Mouse (Mus musculus): ENCODE results near the gene Adgrb2.

The Adgrb2 gene

DNA sequence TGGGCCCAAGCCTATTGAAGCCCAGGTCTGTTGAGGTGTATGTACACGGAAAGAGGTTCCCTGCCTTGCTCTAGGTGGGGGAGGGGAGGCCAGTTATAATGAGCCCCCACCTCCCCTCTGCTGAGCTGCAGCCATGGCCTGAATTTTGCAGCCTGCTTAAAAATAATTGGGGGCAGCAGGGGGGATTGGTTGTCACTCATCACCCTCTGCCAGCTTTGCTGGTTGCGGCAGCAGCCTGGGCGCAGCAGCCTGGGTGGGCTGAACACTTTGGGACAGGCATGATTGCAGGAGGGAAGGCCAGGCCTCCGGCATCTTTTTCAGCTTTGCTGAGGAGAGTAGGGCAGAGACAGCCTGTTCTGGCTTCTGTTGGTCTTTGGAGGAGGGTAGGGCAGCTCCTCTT lies 5.3 kb downstream of the Adgrb2 start:
- no peak for DNase-seq

DNA sequence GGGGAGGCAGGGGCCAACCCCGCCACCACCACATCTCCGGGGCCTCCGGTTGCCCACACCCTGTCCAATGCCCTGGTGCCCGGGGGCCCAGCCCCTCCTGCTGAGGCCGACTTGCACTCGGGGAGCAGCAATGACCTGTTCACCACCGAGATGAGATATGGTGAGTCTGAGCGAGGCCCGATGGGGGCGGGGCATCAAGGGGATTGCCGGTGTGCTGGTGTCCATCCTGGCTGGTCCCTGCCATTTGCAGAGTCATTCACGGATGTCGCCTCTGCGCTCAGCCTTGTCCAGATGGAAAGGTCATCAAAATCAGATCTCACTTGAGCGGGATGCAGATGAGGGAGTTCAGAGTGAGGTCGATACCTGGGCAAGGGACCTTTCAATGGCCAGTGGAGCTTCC lies 8.1 kb downstream of the Adgrb2 start:
- DNase-seq: no peak

DNA sequence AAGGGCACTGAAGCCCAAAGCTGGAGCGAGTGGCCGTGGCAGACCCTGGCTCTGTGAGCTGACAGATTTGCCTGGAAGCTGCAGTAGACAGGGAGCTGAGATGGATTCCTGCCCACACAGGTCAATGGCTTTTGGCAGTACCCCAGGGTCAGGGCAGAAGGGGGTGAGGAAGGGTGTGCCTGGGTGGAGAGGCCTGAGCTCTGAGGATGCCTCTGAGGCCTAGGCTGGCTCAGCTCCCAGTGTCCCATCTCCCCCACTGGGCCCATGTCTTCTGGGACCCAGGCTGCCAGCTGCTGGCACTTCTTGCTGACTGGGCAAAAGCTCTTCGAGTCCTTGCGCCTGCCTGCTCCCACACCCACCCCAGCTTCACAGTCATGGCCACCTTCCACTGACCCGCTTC lies 8.5 kb downstream of the Adgrb2 start:
- no peak for DNase-seq

DNA sequence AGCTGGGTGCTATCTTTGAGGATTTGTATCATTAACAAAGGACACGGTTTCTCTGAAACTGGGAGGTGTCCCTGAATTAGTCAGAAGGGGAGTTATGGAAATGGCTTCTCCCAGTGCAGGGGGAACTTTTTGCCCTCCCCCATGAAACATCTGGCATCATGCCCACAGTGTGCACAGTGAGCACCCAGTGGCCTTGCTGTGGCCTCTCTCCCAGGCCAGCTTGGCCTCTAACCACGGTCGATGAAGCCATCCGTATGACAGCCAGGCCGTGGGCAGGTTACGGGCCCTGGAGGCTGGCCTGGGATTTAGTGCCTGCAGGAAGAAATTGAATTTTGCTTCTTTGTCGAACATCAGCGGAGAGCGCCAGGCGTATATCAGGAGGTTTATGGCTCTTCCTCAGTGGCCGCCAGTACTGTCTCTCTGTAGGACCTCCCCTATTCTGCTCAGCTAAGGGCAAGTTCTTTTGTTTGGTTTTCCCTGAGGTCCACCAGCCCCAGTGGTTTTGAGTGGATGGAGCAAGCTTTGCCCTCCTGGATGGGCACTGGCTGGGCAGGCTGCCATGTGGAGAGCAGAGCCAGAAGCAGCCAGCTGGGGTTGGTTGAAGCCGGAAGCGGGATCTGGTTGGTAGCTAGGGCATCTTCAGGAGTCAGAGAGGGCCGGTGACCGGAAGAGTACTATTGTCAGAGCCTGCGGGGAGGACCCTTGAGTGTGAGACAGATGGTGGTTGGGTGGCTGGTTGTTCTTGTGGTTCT lies 9.4 kb downstream of the Adgrb2 start:
- no peak for DNase-seq

DNA sequence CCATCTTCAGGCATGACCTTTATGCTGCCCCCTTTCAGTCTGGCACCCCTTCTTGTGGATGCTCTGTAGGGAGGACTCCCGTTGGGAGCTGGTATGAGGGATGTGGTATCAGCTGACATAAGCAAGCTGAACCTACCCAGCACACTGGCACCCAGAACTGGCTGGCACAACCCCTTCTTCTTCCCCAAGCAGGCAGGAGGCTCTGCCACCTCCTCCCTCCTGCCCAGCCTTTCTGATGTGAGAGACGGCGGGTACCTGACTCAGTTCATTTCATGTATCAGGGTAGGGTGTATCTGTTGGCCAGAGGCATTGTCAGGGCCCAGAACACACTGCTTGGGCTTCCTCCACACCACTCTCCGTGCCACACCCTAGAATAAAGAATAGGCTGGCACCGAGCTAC lies 10.1 kb downstream of the Adgrb2 start:
- no peak for DNase-seq

DNA sequence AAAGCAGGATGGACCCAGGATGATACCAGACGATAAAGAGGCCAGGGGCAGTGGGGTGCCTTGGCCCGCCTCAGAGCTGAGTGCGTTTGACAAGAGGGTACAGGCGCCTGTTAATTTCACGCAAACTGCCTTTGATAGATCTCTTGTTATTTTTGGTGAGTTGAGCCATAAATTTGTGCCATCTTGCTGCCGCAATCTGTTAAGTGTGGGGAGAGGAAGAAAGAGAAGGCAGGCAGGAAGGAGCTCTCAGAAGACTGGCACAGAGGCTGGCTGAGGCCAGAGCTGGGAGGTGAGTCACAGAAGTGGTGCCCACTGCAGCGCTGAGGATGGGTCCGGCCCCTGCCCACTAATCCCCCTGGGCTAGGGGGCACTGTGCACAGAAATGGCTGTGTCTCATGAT lies 10.6 kb downstream of the Adgrb2 start:
- no peak for DNase-seq

DNA sequence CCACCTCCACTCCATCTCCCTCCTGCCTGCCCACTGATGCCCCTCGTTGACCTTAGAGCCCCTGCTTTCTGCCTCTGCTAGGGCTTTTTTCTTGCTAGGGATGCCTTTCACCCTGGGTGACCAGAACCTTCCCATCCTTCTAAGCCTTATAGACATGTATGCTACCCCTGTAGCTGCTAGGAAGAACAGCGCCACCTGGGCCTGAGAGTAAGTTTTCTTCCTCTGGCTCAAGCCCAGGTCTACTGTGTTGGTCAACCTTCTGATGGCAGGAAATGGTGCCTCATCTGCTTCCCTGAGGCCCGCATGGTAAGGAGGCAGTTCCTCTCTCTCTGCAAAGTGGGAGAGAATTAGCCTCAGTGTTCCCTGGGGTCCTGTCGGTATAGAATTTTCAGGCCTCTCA lies 11.3 kb downstream of the Adgrb2 start:
- no peak for DNase-seq

DNA sequence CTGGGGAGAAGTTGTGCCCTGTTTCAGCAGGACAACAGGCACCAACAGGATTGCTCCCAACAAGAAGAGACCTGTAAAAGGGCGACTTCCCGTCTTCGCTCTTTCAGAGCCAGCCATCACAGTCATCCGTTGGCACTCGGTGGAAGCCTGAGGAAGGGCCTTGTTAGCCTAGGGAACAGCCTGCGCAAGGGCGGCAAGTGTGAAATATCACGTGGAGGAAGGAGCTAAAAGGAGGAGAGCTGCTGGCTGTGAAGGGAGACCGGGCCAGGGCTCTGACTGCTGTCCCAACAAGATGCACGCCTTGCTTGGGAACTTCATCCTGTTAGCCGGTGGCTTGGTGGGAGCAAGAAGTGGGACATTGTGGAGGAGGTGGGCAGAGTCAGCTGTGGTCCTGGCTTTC lies 13.5 kb downstream of the Adgrb2 start:
- DNase-seq: no peak

DNA sequence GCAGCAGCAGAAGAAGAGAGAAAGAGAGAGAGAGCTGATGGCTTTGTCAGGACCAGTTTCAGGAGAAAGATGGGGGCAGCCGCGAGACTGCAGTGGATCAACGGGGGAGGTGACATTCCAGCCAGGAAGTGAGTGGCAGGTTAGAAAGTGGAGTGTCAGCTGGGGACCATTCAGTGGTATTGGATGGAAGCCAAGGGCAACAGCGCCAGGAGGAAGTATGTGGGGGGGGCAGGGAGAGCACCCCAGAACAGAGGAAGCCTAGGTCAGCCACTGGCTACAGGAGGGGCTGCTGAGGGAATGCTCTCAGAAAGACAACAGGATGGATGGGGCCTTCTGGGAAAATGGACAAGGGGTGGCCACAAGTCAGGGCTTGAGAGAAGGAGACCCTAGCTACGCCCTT lies 17.0 kb downstream of the Adgrb2 start:
- no peak for DNase-seq

DNA sequence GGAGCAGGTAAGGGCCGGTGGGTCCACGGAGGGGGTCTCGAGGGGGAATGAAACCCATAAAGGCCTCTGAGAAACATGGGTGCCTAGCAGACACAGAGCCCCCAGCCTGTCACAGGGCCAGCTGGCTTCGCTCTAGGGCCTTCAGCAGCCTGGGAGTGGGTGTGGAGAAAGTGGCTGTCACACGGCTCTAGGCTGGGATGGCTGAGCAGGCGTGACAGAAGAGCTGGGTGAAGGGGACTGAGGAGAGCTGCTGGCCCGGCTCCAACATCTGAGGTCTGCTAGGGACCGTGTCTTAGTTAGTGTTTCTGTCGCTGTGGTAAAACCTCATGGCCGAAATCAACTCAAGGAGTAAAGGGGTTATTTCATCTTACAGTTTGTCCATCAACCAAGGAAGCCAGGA lies 17.5 kb downstream of the Adgrb2 start:
- no peak for DNase-seq

DNA sequence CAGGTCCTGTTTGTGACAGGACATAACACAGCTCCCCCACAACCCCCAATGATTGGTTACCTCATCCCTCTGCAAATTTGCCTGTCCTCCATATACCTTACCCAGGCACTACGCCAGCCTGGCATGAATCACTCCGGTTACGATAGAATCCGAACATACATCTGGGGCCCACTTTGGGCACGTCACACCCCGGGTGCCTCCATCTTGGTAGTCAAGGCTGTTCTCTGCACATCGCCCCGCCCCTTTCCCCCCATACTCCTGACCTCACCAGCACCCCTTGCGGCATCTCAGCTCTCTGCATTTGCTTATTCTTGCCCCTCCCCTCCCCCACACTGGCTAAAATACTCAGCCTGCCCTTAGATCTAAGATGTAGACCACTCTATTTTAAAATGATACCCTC lies 20.9 kb downstream of the Adgrb2 start:
- no peak for DNase-seq

DNA sequence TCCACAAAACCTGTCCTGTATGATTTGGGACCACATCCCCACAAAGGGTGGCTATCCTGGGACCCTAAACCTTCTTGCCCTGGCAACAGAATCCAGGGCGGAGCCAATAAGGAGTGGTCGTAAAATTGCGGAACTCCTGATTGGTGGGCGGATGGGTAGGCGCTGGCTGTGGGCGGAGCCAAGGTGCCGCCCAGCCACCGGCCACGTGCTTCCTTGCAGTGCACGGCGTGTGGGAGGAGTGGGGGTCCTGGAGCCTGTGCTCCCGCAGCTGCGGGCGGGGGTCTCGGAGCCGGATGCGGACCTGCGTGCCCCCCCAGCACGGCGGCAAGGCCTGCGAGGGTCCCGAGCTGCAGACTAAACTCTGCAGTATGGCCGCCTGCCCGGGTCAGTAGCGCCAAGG lies 21.9 kb downstream of the Adgrb2 start:
- DNase-seq: no peak

DNA sequence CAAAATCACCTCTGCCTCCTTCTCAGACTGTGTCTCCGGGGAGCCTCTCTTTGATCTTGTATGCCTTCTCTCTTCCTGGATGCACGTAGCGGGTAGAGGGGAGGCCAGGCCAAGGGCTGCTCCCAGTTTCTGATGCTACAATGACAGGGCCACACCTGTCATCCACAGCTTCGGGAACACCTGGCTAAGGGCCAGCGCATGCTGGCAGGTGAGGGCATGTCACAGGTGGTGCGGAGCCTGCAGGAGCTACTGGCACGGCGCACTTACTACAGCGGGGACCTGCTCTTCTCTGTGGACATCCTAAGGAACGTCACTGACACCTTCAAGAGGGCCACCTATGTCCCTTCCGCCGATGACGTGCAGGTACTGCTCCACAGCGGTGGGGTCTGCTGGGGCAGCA lies 24.4 kb downstream of the Adgrb2 start:
- no peak for DNase-seq

DNA sequence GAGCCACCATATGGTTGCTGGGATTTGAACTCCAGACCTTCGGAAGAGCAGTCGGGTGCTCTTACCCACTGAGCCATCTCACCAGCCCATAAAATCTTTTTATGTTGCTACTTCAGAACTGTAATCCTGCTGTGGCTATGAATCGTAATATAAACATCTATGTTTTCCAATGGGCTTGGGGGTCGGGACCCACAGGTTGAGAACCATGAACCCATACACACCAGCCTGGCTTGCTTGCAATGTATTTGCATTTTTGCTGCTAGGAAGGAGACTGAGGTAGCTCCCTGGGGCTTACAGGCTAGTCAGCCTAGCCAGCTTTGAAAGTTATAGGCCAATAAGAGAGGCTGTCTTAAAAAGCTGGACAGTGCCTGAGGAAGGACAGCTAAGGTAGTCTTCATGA lies 26.1 kb downstream of the Adgrb2 start:
- DNase-seq: no peak

DNA sequence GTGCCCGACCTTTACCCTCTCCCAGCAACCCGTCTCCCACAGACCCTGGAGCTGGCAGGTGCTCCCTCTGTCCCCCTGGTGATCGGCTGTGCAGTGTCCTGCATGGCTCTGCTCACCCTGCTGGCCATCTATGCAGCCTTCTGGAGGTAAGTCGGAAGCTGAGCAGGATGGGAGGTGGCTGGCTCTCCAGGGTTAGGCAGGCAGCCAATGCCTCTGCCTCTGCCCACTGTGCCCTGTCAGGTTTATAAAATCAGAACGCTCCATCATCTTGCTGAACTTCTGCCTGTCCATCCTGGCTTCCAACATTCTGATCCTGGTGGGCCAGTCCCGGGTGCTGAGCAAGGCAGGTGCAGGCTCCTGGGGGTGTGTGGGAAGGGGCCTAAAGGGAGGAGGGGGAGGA lies 27.6 kb downstream of the Adgrb2 start:
- no peak for DNase-seq

DNA sequence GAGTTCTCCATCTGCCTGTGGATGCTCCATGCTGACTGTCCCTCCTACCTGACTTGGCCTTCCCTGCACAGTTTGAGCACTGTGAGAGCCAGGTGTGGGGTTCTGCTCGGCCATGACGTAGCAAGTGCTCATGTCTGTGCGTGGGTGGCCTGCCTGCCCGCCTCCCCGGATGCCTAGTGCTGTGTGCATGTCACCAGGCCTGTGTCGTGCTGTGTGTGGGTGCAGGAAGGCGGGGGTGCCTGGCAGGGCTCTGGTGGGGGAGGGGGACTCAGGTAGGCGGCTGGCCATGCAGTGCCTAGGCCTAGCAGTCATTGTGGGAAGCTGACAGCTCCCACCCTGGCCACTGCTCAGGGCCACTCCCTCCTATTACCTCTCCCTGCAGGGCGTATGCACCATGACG lies 28.4 kb downstream of the Adgrb2 start:
- no peak for DNase-seq

DNA sequence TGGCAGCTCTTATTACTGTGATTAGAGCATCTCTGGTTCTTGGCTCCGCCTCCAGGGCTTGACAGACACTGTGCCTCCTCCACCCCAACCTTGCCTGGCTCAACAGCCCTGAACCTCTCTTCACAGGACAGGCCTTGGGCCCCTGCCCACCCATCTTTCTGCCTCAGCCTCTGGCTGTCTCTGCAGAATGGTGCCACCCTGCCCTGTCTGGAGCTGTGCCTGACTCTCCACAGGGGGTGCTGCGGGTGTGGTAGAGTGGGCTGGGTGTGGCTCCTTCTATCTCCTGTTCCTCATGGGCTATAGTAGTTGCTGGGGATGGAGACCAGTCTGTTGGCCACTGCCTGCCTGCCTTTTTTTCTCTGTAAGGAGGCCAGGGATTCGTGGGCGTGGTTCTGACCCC lies 31.3 kb downstream of the Adgrb2 start:
- DNase-seq: no peak

DNA sequence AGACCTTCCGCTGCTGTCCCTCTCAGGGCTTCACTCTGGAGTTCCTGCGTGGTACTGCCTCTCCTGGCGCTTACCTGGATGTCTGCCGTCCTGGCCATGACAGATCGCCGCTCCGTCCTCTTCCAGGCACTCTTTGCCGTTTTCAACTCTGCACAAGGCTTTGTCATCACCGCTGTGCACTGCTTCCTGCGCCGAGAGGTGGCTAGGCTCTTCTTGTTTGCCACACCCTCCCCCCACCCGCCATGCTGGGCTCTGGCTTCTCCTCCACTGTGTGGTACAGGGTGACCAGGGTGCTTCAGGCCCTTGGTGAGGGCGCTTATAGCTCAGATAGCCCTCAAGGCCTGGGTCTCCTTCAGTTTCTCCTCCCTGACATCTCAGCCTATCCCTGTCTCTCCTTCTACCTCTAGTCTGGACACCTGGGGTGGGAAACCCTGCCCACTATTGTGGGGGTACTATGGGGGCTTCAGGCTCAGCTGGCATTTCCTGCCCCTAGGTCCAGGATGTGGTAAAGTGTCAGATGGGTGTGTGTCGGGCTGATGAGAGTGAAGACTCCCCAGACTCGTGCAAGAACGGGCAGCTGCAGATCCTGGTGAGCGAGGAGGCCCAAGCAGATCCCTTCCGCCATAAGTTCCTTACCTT lies 32.5 kb downstream of the Adgrb2 start:
- no peak for DNase-seq

DNA sequence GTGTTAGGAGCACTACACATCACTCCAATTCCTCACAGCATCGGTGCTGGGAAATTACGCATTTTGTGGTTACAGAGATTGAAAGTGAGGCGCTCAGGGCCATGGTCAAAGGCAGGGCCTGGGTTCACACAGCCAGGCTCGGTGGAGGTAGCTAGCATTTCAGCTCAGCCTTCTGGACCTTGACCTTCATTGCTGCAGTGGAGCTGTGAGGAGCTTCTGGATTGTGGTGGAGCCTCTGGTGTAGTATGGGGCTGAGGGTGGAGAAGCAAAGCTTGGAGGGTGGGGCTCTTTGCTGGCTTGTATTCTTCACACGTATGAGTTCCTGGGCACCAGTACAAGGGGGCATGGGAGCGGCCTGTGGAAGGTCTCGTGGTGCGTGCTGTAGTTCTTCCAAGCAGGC lies 38.3 kb downstream of the Adgrb2 start:
- no peak for DNase-seq

DNA sequence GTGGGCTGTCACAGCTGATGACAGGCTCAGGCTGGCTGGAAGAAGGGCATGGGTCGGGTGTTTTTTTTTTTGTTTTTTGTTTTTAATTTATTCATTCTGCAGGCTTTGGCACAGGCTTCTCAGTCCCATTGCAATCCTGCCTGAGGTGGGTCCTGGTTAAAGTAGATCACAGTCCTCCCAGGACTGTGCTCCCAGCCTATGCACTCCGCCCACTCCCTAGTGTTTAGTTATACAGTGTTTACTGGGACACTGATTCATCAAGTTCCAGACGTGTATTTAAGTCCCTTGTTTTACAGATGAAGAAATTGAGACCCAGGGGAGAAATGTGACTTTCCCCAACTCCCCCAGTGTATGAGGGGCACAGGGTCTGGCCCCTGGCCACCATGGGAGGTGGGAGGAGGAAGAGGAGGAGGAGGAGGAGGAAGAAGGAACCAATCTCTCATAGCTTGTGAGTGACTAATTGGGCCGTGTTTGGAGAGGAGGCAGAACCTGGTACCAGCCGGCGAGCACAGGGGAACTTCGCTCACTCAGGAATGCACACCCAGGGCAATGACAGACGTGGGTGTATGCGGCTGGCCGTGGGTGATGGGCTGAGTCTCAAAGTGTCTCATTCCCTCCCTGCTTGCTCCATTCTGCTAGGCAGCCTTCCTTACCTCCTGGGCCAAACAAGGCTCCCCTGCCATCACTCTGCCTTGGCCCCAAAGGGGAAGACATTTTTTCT lies 39.0 kb downstream of the Adgrb2 start:
- no peak for DNase-seq

DNA sequence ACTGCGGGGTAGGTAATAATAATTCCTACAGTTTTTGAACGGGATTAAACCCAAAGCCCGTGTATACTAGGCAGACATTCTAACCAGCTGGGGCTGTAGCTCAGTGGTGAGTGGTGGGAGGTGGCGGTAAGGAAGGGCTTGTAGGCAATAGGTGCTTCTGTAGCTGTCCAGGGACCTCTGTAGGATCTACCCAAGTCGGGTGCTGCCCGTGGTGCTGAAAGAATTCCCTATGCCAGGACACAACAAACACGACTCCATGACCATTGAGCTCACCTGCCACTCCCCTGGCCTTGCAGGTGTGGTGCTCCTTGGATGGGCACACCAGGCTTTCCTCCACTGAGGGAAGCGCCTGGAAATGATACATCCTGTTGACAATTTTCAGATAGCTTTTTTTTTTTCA lies 40.9 kb downstream of the Adgrb2 start:
- DNase-seq: no peak

DNA sequence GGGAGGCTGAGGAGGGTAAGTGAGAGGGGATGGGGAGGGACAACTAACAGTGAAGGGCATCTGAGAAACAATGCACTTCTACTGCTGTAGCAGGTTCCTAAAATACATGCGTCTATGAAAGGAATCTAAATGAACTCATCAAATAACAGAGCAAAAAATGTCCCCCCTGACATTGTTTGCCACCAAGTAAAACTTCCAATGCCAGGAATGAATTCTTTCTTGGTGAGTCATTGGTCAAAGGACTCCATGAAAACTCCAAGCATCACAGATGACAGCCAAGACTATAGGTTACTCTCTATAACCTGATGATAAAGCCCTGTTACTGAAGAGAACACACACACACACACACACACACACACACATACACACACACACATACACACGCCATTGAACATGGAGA lies 46.5 kb downstream of the Adgrb2 start:
- no peak for DNase-seq

DNA sequence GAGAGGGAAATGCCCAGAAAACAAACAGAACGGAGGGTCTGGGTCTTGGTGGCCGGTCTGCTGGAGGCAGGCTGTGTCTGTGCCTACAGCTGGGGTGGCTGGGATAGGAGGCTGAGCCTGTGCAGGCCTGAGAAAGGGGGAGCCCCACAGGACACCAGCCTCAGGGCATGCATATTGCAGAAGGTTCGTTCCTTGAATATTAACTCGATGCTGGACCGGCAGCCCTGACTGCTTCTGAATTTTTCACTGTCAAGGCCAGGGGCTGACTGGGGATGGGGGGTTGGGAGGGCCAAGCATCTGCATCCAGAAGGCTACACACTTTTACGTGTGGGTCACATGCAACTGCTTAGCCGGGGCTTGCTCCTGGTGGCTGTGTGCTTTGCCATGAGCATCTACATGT lies 48.8 kb downstream of the Adgrb2 start:
- no peak for DNase-seq

DNA sequence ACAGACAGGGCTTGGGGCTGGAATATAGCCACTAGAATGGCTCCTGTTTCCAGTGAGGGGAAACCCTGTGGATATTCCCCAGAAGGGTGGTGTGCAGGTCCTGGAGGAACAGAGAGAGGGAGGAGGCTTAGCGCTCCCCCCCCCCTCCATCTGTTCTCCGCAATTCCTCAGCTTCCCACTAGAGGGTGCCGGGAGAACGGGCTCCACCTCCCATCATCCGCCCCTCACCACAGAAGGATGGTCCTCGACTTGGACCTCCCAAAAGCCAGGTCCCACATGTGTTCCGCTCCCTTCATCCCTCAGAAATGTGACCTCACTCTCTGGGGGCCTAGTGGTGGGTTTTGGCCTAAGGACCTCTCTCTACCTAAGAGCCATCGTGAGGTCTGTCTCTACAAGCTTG lies 51.4 kb downstream of the Adgrb2 start:
- no peak for DNase-seq
